Mouse (Mus musculus) heart, postnatal 10 days (tissue): Measurements from ENCODE around the gene Cubn. TPM values are rescaled to one million over a fixed set of nuclear protein-coding genes. Genes with fewer than 3 reads are reported as not detected.

Experiments used
- DNase-seq, 2 experiments: peaks; one replicate each; pipeline ENCODE4 v3.0.0; 2021
- intact Hi-C: fragments of 180-260 bp; cut with DNase I; formaldehyde crosslinking; loops from one replicate; pipeline ENCODE4 v1.15.1; 2025
- total RNA-seq, 2 experiments: library from RNA; stranded (reverse); gene quantifications; 2 replicates each; pipeline ENCODE4 v1.2.3; 2021

The Cubn gene
- total RNA-seq, 2 experiments from 2014 or later, result 1.6 to 1.7 TPM

DNA sequence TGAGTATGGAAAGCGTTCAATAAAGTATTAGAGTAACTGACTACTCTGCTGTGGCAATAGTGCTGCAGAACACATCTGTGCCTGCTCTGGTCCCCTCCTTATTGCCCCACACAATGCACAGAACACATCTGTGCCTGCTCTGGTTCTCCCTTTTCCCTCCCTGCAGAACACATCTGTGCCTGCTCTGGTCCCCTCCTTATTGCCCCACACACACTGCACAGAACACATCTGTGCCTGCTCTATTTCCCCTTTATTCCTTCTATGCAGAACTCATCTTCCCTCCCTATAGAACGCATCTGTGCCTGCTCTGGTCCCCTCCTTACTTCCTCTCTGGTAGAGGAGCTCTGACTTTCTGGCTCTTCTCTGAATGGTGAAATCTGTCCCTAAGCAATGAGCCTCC, 1.1 kb downstream of the Cubn start:
- intact Hi-C loops, result no loop called here

GRCm38 (mm10) chr2:13486470-13486869, 5.1 kb downstream of the Cubn start:
- intact Hi-C loops, result no loop called here
- DNase-seq, result no peak

More for the DNA sequence above, 1.1 kb downstream of the Cubn start:
- DNase-seq, result no peak

- peak; percentile 31 for DNase-seq
- intact Hi-C loops, result no loop called here
Observed at GRCm38 (mm10) chr2:13484566-13484965, 7.0 kb downstream of the Cubn start.

- intact Hi-C loops, result no loop called here
- no peak for DNase-seq
Observed at GRCm38 (mm10) chr2:13480744-13481143, 10.9 kb downstream of the Cubn start.

DNA sequence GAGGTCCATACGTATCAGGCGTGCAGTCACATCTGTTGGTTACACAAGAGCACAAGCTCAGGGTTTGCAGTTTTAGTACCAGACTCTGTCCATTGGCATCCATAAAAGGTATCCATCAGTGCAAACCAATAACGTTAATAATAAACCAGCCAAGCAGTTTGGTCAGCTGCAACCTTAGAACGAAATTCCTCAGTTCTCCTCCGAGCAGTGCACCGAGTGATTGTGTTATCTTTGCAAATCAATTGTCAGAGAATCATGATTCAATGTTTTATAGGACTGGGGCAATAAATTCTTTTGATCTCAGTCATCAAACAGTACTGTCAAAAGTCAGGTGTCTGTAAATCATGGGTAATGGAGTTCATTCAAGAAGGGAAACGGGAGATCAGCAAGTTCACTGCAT, 12.4 kb downstream of the Cubn start:
- intact Hi-C loops, result no loop called here

GRCm38 (mm10) chr2:13470108-13470507, 21.5 kb downstream of the Cubn start:
- intact Hi-C loops, result no loop called here
- DNase-seq, result no peak

More for the DNA sequence above, 12.4 kb downstream of the Cubn start:
- DNase-seq, result no peak

DNA sequence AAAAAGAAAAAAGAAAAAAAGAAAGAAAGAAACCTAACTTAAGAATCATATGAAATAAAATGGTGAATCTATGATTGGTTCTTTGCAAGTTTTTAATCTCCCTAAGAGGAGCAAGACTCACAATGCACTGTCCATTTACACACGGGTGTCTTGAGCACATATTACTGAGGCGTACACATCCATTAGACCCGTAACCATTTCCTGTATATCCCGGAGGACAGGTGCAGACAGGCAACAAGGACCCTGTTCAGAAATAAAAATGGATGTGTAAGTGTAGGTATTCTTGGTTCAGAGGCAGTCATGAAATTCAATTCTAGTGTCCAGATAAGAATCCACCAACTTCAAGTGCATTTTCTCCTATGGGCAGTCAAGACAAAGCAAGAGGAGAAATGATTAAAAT, 22.0 kb downstream of the Cubn start:
- intact Hi-C loops, result no loop called here
- DNase-seq, result no peak

GRCm38 (mm10) chr2:13466685-13467084, 24.9 kb downstream of the Cubn start:
- no peak for DNase-seq
- intact Hi-C loops, result no loop called here

GRCm38 (mm10) chr2:13458088-13458487, 33.5 kb downstream of the Cubn start:
- intact Hi-C loops, result loop anchor here (5.0 kb wide), 1 partner anchor 146 kb away; no protein-coding TSS in a partner anchor
- no peak for DNase-seq

GRCm38 (mm10) chr2:13456821-13457220, 34.8 kb downstream of the Cubn start:
- intact Hi-C loops, result loop anchor here (5.0 kb wide), 1 partner anchor 145 kb away; no protein-coding TSS in a partner anchor
- no peak for DNase-seq

GRCm38 (mm10) chr2:13451495-13452491, 39.8 kb downstream of the Cubn start:
- DNase-seq, result peak in 1 of 2 experiments; percentile 18
- intact Hi-C loops, result no loop called here

GRCm38 (mm10) chr2:13450895-13451294, 40.7 kb downstream of the Cubn start:
- DNase-seq, result peak in 1 of 2 experiments; percentile 10
- intact Hi-C loops, result no loop called here

DNA sequence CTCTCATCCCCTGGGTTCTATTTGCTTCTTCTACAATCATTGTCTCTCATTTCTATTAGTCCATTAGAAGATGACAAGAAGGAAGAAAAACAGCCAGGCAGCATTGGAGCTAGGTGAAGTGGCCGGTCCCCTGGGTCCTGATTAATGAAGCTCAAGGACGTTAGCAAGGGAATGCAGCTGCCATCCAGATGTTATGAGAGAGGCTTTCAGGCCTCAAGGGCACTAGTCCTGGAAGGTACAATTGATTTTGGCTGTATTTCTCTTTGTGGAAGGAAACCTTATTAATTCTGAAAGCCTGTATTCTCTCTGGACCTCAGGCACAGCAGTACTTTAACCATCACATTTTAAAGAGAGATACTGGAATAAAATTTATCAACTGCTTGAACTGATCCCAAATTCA, 41.1 kb downstream of the Cubn start:
- DNase-seq, result no peak
- intact Hi-C loops, result no loop called here

GRCm38 (mm10) chr2:13445156-13445555, 46.5 kb downstream of the Cubn start:
- intact Hi-C loops, result no loop called here
- DNase-seq, result no peak

GRCm38 (mm10) chr2:13438983-13439382, 52.6 kb downstream of the Cubn start:
- intact Hi-C loops, result no loop called here
- DNase-seq, result no peak

- DNase-seq, result peak; percentile 35 to 44
Observed at GRCm38 (mm10) chr2:13438275-13438845, 53.3 kb downstream of the Cubn start.

DNA sequence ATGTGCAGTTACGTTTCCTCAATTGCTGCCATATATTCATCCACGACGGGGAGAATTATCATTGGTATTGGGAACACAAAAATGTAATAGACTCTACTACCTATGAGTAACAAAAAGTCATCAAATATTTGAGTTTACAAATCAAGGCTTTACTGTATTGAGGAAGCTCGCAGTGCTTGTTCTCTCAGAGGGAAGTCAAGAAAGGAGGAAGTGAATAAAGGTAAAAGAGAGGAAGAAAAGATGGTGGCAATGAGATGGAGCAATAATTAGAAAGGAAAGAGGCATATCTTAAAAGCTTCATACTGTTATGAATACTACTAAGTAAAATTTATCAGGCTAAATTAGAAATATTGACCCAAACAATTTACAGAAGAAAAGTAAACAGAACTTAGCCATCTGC, 59.6 kb downstream of the Cubn start:
- no peak for DNase-seq
- intact Hi-C loops, result no loop called here

More at GRCm38 (mm10) chr2:13438275-13438845, 53.3 kb downstream of the Cubn start:
- intact Hi-C loops, result no loop called here

GRCm38 (mm10) chr2:13421974-13422760, 69.4 kb downstream of the Cubn start:
- peak; percentile 54 to 63 for DNase-seq
- intact Hi-C loops, result no loop called here

GRCm38 (mm10) chr2:13416765-13417524, 74.7 kb downstream of the Cubn start:
- intact Hi-C loops, result loop anchor here (5.0 kb wide), 2 partner anchors 110 to 125 kb away; no protein-coding TSS in a partner anchor
- no peak for DNase-seq
